Mouse (Mus musculus): ENCODE results near the gene Cdc20b.

Cdc20b gene

GRCm38 (mm10) chr13:113023274-113024143 lies 11.4 kb upstream of the Cdc20b start:
- no peak for DNase-seq (ENCODE audit: inconsistent age in 2 of 2, low spot score in 1 of 2)

- no peak for DNase-seq (ENCODE audit: inconsistent age in 2 of 2, low spot score in 1 of 2)
Measured at GRCm38 (mm10) chr13:113031351-113031750, 3.6 kb upstream of the Cdc20b start.

GRCm38 (mm10) chr13:113031792-113032571 lies 2.9 kb upstream of the Cdc20b start:
- peak in 1 of 2 experiments; percentile 58 for DNase-seq (ENCODE audit: inconsistent age in 2 of 2, low spot score in 1 of 2)

- DNase-seq (ENCODE audit: inconsistent age in 2 of 2, low spot score in 1 of 2) = no peak
Measured at GRCm38 (mm10) chr13:113032831-113033230, 2.1 kb upstream of the Cdc20b start.

GRCm38 (mm10) chr13:113034271-113034886 lies 532 bp upstream of the Cdc20b start:
- DNase-seq (ENCODE audit: inconsistent age in 2 of 2, low spot score in 1 of 2) = peak in 1 of 2 experiments; percentile 38

- peak; percentile 69 to 92 for DNase-seq (ENCODE audit: inconsistent age in 2 of 2, low spot score in 1 of 2)
Measured at GRCm38 (mm10) chr13:113035852-113036251, 941 bp downstream of the Cdc20b start.

- peak in 1 of 2 experiments; percentile 70 for DNase-seq (ENCODE audit: inconsistent age in 2 of 2, low spot score in 1 of 2)
Measured at GRCm38 (mm10) chr13:113044876-113045275, 10.0 kb downstream of the Cdc20b start.

- peak in 1 of 2 experiments; percentile 64 for DNase-seq (ENCODE audit: inconsistent age in 2 of 2, low spot score in 1 of 2)
Measured at GRCm38 (mm10) chr13:113045458-113046110, 10.7 kb downstream of the Cdc20b start.

- DNase-seq (ENCODE audit: inconsistent age in 2 of 2, low spot score in 1 of 2) = peak; percentile 70 to 88
Measured at GRCm38 (mm10) chr13:113046211-113046883, 11.4 kb downstream of the Cdc20b start, which contains the start of gene Gpx8. Gene Gpx8 (minus strand): TSS chr13:113046410.

- no peak for DNase-seq (ENCODE audit: inconsistent age in 2 of 2, low spot score in 1 of 2)
Measured at GRCm38 (mm10) chr13:113047018-113047417, 12.1 kb downstream of the Cdc20b start.

GRCm38 (mm10) chr13:113047647-113048046 lies 12.7 kb downstream of the Cdc20b start:
- no peak for DNase-seq (ENCODE audit: inconsistent age in 2 of 2, low spot score in 1 of 2)

- DNase-seq (ENCODE audit: inconsistent age in 2 of 2, low spot score in 1 of 2) = no peak
Measured at GRCm38 (mm10) chr13:113054230-113054629, 19.3 kb downstream of the Cdc20b start.

GRCm38 (mm10) chr13:113055826-113056225 lies 20.9 kb downstream of the Cdc20b start:
- no peak for DNase-seq (ENCODE audit: inconsistent age in 2 of 2, low spot score in 1 of 2)

- DNase-seq (ENCODE audit: inconsistent age in 2 of 2, low spot score in 1 of 2) = no peak
Measured at GRCm38 (mm10) chr13:113061746-113062145, 26.8 kb downstream of the Cdc20b start.

- DNase-seq (ENCODE audit: inconsistent age in 2 of 2, low spot score in 1 of 2) = no peak
Measured at GRCm38 (mm10) chr13:113064542-113064941, 29.6 kb downstream of the Cdc20b start.

- no peak for DNase-seq (ENCODE audit: inconsistent age in 2 of 2, low spot score in 1 of 2)
Measured at GRCm38 (mm10) chr13:113079021-113079420, 44.1 kb downstream of the Cdc20b start.

GRCm38 (mm10) chr13:113082101-113082500 lies 47.2 kb downstream of the Cdc20b start:
- DNase-seq (ENCODE audit: inconsistent age in 2 of 2, low spot score in 1 of 2) = no peak

GRCm38 (mm10) chr13:113084732-113085131 lies 49.8 kb downstream of the Cdc20b start:
- DNase-seq (ENCODE audit: inconsistent age in 2 of 2, low spot score in 1 of 2) = no peak

GRCm38 (mm10) chr13:113087226-113088017 lies 52.5 kb downstream of the Cdc20b start:
- no peak for DNase-seq (ENCODE audit: inconsistent age in 2 of 2, low spot score in 1 of 2)
